Mouse (Mus musculus): ENCODE data around the gene Pnmt.
"Not testable (repeated sequence)": the region's sequence is repeated elsewhere in the genome, so short reads cannot be mapped to it uniquely, and the experiment has no call there.

Gene Pnmt

DNA sequence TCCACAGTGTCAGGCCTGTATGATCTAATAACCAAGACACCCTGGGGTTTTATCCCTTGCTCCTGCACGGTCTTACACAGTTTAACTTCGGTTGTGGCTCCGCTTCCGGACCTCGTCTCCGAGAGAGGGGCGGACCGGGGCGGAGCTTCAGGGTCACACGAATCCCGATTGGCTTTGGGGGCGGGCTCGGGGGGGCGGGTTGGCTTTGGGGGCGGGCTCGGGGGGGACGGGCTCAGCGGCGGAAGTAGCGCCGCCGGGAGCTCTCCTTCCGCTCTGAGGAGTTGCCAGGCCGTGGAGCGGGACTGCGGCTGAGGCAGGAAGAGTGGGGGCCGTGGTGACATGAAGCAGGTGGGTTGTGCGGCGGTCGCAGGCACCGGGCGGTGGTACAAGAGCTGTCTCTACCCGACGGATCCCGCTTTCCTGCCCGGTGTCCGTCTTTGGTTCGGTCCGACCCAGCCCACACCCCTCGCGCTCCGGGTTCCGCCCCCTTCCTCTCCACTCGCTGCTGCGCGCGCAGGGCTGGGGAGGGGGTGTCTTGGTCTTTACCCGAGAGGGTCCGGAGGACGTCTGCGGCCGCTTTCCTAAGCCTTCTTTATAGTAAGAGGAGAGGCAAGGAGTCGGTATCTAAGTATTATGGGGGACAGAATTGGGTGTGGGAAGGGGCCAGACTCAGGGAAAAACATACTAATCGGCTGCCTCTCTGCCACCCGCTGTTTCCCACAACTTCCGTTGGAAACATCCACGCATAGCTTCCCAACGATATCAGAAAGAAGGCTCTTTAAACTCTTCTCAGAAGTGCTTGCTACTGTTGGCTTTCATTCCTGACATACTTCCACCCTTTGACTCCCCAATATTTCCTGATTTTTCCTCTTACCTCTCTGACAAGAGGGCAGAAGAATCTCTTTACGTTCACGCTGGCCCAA is 27.8 kb upstream of the Pnmt start, which contains the start of gene Stard3:
Gene Stard3, plus strand, starts transcription at position 208 of the 923 bp plus-strand sequence.
- peak; percentile 95 to 97 for DNase-seq

DNA sequence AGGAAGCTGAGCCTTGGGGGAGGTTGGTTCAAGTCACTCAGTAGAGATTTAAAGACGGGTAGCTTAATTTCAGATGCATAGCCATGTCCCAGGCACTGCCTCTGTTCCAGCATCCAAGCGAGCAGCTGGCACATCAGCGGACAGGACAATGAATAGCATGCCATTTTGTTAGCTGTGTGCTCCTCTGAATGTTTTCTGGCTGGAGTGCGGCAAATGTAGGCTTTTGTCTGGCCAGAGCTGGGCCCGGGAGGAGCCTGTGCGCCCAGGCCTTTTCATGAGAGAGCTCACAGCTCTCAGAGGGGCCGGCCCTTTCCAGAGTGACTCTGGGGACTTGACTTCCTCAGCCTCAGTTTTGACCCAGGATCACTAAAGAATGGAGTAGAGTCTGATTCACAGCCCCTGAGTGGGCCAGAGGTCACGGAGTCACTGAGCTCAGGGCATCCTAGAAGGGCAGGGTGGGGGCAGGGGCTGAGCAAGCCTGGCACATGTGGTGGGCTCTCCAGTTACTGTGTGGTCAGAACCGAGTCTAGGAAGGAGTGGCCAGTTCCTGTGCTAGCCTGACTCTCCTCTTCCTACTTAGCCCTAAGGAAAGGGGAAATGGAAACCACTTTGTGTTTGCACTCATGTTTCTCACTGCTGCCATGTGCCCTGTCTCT is 25.3 kb upstream of the Pnmt start:
- no peak for DNase-seq

DNA sequence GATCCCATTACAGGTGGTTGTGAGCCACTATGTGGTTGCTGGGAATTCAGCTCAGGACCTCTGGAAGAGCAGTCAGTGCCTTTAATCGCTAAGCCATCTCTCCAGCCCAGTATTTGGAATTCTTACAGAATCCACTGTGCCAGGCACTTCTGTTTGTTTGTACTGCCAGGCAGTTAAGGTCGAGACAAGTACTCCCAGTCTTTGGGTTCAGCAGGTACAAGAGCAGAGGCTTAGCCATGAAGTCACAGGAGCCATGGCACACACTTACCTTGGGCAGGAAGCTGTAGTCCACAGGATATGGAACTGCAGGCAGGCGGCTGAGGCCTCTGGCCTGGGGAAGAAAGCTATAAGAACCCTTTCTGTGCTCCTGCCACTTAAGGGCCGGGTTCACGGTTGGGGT is 22.4 kb upstream of the Pnmt start:
- DNase-seq: no peak

DNA sequence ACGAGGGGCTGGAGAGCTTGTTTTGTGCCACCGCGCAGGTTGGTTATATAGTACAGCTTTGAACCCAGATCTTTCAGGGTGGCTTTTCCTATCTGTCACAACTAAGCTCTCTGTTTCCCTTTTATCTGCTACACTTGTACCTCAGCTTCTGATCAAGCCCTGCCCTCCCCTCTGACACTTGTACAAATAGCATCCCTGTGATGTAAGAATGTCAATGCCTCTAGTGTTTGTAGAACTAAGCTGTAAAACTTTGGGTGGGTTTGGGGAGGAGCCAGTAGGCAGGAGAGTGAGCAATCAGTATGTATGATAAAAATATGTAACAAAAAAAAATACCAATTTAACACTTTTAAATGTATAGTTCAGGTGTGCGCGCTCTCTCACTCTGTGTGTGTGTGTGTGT is 21.8 kb upstream of the Pnmt start:
- no peak for DNase-seq

DNA sequence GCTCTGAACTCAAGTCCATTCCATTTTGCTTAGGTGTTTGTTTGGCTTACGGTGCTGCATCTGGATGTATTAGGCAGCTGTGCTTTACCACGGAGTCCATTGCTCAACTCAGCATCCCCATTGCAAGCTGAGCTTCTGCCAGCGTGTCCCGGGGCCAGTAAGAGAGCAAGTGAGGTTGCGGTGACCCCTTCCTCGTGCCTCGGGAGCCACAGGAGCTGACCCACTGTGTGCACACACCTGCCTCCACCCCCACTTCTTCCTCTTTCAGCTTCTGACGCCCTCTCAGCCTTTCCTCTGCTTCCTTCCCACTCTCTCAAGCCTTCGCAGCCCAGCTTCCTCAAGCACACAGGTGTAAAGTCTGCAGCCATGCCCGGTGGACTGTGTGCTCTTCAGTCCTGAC is 20.0 kb upstream of the Pnmt start:
- no peak for DNase-seq

DNA sequence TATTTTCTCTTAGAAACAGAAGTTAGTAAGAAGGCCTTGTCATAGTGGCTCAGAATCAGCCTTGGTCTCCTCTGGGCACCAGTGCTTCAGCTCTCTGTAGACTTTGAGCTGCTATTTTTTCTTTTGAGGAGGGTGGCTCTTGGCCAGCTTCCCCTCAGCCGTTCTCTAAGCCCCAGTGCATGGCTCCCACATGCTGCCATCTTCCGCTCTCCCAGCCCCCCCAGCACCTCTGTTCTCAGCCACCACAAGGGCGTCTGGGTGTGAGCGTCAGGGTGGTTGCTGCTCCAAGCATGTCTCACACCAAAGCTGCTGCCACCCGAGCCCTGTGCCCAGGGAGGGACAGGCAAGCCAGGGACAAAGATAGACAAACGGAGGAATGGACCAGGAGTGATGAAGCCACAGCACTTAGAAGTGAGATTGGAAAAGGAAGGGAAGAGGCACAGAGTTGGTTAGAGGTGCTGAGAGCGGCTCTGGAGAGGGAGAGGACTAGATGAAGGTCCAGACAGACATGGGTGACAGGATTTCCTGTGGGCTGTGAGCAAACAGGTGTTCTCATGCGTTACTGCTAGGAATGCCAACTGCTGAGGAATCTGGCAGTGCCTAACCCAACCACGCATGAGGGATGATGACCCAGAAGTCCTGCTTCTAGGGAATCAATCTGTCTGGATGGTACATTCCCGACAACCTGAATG is 18.9 kb upstream of the Pnmt start:
- no peak for DNase-seq

DNA sequence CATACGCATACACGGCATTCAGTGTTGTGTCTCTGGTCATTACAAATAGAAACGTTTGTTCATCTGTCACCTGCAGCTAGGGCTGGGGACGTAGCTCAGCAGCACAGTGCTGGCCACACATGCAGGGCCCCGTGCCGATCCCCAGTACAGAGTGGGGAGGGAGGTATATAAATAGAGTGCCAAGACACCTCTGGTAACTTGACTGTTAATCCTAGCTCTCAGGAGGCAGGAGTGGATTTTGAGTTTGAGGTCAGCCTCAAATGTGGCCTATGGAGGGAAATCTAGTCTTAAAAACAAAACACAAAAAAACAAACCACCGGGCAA is 18.4 kb upstream of the Pnmt start:
- DNase-seq: no peak

DNA sequence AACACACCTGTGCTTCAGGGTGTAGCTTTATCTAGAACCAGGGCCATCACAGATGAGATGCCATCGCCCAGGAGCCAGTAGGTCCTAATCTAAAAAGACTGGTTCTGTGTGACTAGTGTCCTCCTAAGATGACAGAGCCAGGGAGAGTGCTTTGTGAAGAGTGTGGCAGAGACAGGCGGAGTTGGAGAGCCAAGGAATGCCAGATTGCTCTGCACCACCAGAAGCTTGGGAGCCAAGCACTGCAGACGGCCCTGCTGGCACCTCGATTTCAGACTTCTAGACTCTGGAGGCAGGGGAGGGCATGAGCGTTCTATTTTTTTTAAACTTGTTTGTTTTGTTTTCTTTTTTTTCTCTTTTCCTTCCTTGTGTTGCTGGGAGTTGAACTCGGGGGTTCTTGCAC is 16.9 kb upstream of the Pnmt start:
- DNase-seq: no peak

DNA sequence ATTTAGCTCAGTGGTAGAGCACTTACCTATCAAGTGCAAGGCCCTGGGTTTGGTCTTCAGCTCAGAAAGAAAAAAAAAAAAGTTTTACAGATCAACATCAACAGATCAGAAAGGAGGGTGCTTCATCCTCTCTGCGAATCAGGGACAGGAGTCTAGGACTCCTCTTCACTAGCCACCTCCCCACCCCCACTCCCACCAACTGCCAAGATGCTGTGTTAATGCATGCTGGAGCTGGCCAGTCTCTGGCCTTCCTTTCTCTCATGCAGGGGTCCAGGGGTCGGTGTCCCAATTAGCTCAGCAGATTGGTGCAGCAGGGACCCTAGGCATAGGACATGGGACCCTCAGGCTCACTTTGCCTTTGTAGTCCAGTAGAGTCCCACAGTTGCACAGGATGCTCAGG is 15.7 kb upstream of the Pnmt start:
- DNase-seq: no peak

DNA sequence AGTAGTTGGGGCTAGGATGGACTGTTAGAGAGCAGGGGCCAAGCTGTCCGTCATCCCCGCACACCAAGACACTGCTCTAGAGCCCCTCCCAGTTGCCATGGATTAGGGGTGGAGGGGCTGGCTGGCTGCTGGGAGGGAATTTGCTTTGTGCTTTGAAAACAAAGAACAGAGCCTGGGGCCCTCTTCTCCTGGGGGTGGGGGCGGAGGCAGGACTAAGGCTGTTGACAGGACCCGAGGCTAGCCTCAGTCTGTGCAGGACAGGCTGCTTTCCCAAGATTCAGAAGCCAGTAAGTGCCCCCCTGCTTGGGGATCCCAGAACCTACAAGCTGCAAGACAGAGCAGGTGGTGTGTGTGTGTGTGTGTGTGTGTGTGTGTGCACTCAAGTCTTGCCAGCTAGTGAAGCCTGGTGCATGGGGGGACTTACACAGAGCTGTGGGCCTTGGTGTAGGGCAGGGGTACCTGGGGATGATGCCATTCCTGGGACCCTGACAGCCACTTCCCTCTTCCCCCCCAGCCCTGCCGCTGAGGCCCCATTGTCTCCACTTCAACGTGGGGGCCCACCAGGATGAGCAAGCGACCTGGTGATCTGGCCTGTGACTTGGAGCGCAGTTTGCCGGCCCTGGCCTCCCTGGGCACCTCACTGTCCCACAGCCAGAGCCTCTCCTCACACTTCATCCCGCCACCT is 14.6 kb upstream of the Pnmt start:
- DNase-seq: no peak

DNA sequence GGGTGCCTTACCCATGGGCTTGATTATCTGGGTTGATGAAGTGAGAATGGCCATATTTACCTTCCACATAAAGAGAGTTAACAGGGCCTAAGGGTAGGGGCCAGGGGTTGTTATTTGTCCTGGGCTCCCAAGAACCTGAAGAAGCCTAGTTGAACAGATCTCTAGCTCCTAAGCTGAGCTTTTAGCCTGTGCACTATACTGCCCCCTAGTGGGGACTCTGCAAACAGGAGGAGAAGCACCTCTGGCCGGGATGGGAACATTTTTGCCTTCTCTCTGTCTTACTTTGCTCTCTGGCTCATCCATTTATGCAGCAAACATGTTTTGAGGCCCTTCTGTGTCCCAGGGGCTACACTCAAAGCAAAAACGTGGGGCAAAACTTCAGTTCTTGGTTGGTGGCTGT is 13.8 kb upstream of the Pnmt start:
- peak; percentile 71 to 80 for DNase-seq

DNA sequence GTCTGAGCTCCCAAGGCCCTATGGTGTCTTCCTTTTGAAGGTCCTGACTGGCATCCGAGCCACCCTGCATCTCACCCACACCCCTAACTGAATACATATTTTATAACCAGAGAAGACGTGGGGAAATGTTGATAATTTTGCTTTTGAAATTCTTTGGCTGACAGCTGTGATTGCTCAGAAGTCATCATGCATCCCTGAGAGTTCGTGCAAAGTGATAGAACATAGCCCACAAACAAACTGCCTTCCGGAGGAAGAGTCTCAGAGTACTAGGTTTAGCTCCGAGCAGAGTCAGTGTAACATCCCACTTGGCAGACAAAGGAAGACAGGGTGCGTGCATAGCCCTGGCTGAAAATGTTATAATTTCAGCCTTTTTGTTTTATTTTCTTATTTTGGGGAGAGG is 13.0 kb upstream of the Pnmt start:
- no peak for DNase-seq

DNA sequence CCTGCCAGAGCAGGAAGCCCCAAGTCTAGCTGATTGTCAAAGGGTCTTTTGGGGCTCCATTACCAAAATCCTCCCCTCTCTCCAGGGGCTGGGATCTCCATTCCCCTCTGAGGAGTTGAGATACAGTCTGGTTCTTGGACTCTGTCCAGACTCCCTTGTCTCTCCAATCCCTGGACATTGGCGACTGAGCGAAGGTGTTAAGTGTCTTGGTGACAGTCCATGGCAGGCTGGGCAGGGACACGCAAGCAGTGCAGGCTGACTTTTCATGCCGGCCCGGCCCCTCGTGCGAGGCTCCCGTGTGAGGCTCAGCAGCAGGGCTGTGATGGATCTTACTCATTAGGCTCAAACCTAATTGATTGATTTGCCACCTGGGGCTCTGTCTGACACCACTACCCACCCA is 12.0 kb upstream of the Pnmt start:
- no peak for DNase-seq

DNA sequence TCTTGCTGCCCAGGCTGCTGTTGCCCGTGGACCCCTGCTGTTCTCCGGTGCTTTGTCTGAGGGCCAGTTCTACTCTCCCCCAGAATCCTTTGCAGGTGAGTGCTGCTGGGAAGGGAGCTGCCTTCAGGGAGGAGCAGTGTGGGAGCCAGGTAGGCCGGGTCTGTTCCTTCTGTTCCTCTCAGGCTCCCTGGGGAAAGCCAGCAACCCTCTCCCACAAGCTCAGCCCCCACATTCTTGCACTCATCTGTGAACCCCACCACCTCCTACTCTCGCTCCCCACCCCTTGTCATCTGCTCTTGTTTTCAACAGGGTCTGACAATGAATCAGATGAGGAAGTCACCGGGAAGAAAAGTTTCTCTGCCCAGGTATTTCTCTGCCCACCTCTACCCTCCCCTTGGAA is 9.5 kb upstream of the Pnmt start:
- no peak for DNase-seq

DNA sequence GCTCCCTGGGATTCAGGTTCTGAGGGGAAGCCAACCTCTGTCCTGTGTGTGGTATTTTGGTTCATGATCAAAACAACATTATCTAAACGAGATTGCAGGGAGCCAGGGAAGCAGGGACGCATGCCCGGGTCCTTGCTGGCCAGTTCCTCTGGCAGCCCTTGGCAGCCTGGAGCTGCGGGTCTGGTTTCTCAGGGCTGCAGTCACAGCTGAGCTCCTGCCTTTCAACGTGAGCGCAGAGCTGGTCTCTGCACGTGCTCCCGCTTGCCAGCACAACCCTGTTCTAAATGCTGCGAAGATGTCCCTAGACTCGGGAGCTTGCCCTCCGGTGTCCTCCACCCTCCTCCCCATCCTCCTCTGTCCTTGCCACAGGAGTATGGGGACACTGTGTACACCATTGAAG is 8.5 kb upstream of the Pnmt start:
- no peak for DNase-seq

DNA sequence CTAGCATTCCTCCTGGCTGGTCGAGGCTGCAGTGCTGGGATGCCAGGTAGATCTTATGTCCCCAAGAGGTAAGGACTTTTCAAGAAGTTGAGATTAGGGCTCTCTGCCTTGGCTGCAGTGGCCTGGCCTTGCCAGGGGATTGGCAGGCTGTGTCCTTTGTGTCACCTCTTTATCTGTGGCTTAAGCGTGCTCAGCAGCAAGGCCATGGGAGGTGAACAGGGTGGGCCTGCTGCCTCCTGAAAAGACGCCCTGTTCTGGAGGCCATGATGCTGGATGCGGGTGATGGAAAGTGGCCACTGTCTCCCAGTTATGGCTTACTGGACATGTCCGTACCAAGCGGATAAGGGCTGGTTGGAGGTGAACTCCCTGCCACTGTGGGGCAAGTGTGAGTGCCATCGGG is 6.9 kb upstream of the Pnmt start:
- no peak for DNase-seq

DNA sequence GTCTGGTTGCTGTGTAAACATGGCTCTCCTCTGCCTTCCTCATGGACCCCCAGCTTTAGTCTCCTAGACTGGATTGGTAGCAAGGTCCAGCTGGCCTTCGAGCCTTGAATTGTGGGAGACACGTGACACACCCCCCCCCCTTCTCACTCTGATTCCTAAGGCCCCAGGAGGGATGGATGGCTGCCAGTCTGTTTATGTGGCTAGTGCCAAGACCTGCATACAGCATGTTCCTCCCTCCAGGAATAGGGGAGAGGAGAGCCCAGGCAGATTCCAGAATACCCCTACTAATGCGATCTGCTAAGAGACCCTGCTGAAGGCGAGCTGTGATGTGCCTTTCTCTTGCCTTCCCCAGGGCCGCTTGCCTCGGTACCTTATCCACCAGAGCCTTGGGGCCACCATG is 6.1 kb upstream of the Pnmt start:
- DNase-seq: no peak

DNA sequence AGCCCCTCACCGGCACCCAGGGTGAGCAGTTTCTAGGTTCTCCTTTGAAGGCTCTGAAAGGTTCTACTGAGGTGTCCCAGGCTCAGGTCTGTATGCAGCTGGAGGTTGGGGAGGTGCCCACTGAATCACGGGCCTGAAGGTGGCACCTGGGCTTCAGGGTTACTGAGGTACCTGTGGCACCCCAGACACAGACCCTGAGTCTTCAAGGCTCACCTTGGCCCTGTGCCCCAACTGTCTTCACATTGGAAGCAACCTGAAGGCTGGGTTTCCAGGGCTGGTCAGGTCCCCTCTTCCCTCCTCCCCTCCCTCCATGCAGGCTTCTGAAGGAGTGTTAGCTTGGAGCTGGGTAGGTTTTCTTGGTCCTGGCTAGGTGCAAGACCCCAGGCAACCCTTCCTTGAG is 4.6 kb upstream of the Pnmt start:
- no peak for DNase-seq

DNA sequence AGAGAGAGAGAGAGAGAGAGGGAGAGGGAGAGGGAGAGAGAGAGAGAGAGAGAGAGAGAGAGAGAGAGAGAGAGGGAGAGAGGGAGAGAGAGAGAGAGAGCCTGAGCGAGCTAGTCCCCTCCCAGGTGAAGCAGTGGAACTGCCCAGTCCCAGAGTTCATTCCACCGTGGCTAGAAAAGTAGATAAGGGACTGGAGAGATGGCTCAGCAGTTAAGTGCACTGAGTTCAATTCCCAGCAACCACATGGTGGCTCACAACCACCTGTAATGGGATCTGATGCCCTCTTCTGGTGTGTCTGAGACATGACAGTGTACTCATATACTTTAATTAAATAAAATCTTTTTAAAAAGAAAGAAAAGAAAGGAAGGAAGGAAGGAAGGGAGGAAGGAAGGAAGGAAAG is 3.8 kb upstream of the Pnmt start:
- DNase-seq: not testable (repeated sequence)

DNA sequence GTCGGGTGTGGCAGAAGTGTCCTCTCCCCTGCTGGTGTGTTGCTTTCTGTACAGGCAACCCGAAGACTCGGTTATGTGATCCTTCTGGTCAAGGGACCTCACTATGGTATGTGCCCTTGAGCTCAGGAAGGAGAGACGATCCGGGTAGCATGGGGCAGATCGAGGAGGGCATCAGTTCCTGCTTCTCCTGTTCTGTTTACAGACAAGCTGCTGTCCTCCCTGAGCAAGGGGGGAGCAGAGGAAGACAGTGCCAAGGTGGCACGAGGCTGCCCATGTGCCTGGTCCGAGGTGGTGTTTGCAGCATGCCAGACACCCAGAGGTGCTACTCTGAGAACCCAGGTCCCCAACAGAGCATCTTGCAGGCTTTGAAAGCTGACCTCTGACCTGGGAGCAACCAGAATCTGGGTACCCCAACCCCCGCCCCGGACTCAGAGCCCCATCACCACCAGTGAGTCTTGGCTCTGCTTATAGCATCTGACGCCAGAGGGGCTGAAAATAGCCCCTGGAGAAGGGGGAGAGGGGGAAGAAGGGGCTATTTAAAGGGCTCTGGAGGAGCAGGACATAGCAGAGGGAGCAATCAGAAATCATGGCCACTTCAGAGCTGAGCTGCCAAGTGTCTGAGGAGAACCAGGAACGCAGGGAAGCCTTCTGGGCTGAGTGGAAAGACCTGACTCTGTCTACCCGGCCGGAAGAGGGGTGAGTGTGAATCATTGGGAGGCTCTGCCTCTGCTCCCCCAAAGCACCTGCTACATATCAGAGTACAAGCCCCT is 2.8 kb upstream of the Pnmt start, which contains the start of gene Tcap:
Gene Tcap, plus strand, starts transcription at position 551 of the 770 bp plus-strand sequence.
- DNase-seq: no peak

DNA sequence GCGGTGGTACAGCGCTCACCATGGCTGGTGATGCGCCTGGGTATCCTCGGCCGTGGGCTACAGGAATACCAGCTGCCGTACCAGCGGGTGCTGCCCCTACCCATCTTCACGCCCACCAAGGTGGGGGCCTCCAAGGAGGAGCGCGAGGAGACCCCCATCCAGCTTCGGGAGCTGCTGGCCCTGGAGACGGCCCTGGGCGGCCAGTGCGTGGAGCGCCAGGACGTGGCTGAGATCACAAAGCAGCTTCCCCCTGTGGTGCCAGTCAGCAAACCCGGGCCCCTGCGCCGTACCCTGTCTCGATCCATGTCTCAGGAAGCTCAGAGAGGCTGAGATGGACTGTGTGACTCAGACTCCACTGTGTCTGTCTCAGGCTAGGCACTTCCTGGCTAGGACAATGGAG is 2.0 kb upstream of the Pnmt start:
- DNase-seq: no peak

Measured in kidney, postnatal 4 days (tissue).